Mouse (Mus musculus): Measurements from ENCODE around the gene H2-D1. TPM values are rescaled to one million over a fixed set of nuclear protein-coding genes. Genes with fewer than 3 reads are reported as not detected.
A peak's percentile ranks its signal among the peaks of the same experiment; 100 is the strongest.

H2-D1 gene
- polyA plus RNA-seq (2016; fragmentation: Nextera tagmentation; extraction: Ambion mirVana) = 20.8 and 21.5 TPM in 2 replicates

- ATAC-seq (ENCODE audit: insufficient number of reproducible peaks, insufficient read depth, low FRiP score, low TSS enrichment) = peak; percentile 86
- no peaks in the 10 kb centered on the region; the same call in 1 of the 2 replicates for H3K4me1 ChIP-seq
- H3K27me3 ChIP-seq = peaks cover 50% of the 10 kb centered on the region
- H3K4me2 ChIP-seq (replicated peaks) = peak within 1 kb of the TSS; percentile 99
- H3K9me3 ChIP-seq = no peaks in the 10 kb centered on the region
- no peak within 1 kb of the TSS for H3K27ac ChIP-seq
- under 1% methylated on average over 73 of the region's 73 CpGs for WGBS
- H3K9ac ChIP-seq = peak within 1 kb of the TSS; percentile 59
- H3K4me3 ChIP-seq = peak within 1 kb of the TSS; percentile 61
- H3K36me3 ChIP-seq = no peaks in the 10 kb centered on the region
Observed at GRCm38 (mm10) chr17:35262664-35263522, at the start of gene H2-D1. TSS of gene H2-D1 (plus strand) at chr17:35262730.

DNA sequence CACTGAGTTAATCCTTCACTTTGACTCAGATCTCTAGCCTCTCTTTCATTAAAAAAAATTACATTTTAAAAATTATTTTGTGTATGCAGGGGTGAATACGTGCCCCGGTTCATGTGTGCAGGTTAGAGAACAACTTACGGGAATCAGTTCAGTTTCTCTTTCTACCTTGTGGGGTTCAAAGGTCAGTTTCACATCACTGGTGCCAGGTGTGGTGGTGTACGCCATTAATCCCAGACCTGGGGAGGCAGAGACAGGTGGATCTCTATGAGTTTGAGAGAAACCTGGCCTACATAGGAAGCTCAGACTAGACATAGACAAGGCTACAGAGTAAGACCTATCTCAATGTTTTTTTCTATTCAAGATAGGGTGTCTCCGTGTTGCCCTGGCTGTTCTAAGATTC lies 49.5 kb upstream of the H2-D1 start:
- H3K36me3 ChIP-seq = no peaks in the 10 kb centered on the region
- WGBS = 91% methylated on average over 5 of the region's 5 CpGs

DNA sequence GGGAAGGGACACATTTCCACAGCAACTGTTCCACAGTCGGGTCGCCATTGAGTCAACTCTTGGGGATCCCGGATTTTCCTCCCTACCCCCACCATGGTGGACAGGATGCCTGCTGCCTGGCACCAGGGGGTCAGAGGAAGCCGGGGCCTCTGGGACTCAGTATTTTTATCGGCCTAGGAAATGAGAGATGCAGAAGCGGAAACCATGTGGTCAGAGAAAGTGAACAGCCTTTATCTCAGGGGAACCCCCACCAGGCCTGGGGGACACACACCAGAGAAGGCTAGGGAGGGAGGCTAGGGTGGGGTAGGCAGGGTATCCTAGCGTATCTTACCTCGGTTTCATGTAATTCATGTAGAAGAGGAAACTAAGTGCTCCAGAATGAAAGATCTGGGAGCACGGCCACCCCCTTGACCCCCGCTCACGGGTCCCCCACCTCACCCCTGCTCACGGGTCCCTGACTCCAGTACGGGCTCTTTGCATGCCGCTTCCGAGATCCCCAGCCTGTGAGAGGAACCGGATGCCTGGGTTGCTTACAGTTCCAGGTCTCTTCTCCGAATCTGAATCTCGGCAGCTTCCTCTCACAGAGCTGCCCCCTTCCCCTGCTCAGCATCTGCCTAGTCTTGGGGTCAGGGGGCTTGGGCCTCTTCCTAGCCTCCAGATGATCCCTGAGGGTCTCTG lies 43.9 kb upstream of the H2-D1 start:
- H3K27ac ChIP-seq = 0 out of 2 replicates have a peak overlapping the region, but pooled peaks have one; percentile 6
- H3K4me3 ChIP-seq = no peak overlapping the region
- no peaks in the 10 kb centered on the region for H3K9me3 ChIP-seq
- H3K36me3 ChIP-seq = peaks cover 24% of the 10 kb centered on the region
- H3K27me3 ChIP-seq = no peaks in the 10 kb centered on the region
- 76% methylated on average over 18 of the region's 18 CpGs for WGBS
- H3K9ac ChIP-seq = no peak overlapping the region
- 0 out of 2 replicates have a peak, but pooled peaks cover 3% of the 10 kb centered on the region for H3K4me1 ChIP-seq
- no peak for ATAC-seq (ENCODE audit: insufficient number of reproducible peaks, insufficient read depth, low FRiP score, low TSS enrichment)
- H3K4me2 ChIP-seq (replicated peaks) = no peak overlapping the region

More for the DNA sequence above, 49.5 kb upstream of the H2-D1 start:
- H3K9ac ChIP-seq = no peak overlapping the region
- 0 out of 2 replicates have a peak, but pooled peaks cover 3% of the 10 kb centered on the region for H3K4me1 ChIP-seq
- no peak overlapping the region for H3K4me3 ChIP-seq
- H3K27me3 ChIP-seq = no peaks in the 10 kb centered on the region
- H3K27ac ChIP-seq = no peak overlapping the region
- H3K4me2 ChIP-seq (replicated peaks) = no peak overlapping the region
- no peaks in the 10 kb centered on the region for H3K9me3 ChIP-seq
- ATAC-seq (ENCODE audit: insufficient number of reproducible peaks, insufficient read depth, low FRiP score, low TSS enrichment) = no peak

- Histone ChIP-seq H3K36me3 (peaks cover 25% of the 10 kb centered on the region), H3K9ac (no peak overlapping the region), H3K4me1 (0 out of 2 replicates have a peak, but pooled peaks cover 2% of the 10 kb centered on the region), H3K4me3 (no peak overlapping the region), H3K4me2 (replicated peaks) (no peak overlapping the region), H3K9me3 (no peaks in the 10 kb centered on the region), H3K27ac (no peak overlapping the region), H3K27me3 (no peaks in the 10 kb centered on the region)
- WGBS = 85% methylated on average over 6 of the region's 6 CpGs
- ATAC-seq (ENCODE audit: insufficient number of reproducible peaks, insufficient read depth, low FRiP score, low TSS enrichment) = no peak
Observed at GRCm38 (mm10) chr17:35219601-35220041, 42.9 kb upstream of the H2-D1 start.

GRCm38 (mm10) chr17:35220156-35220952 lies 42.2 kb upstream of the H2-D1 start, which contains the start of gene Gm16181:
TSS of gene Gm16181 (plus strand) at chr17:35220834.
- Histone ChIP-seq H3K27me3 (no peaks in the 10 kb centered on the region), H3K4me1 (no peaks in the 10 kb centered on the region), H3K4me3 (no peak within 1 kb of the TSS), H3K9me3 (no peaks in the 10 kb centered on the region), H3K4me2 (replicated peaks) (no peak within 1 kb of the TSS), H3K9ac (no peak within 1 kb of the TSS), H3K36me3 (peaks cover 31% of the 10 kb centered on the region), H3K27ac (no peak within 1 kb of the TSS)
- ATAC-seq (ENCODE audit: insufficient number of reproducible peaks, insufficient read depth, low FRiP score, low TSS enrichment) = no peak
- WGBS = 82% methylated on average over 28 of the region's 28 CpGs

GRCm38 (mm10) chr17:35222299-35222698 lies 40.2 kb upstream of the H2-D1 start:
- WGBS = 80% methylated on average over 6 of the region's 6 CpGs
- Histone ChIP-seq H3K36me3 (peaks cover 39% of the 10 kb centered on the region), H3K9me3 (no peaks in the 10 kb centered on the region), H3K4me1 (no peaks in the 10 kb centered on the region), H3K9ac (no peak overlapping the region), H3K27me3 (no peaks in the 10 kb centered on the region), H3K4me3 (no peak overlapping the region), H3K27ac (no peak overlapping the region), H3K4me2 (replicated peaks) (no peak overlapping the region)
- ATAC-seq (ENCODE audit: insufficient number of reproducible peaks, insufficient read depth, low FRiP score, low TSS enrichment) = no peak

GRCm38 (mm10) chr17:35224641-35225040 lies 37.9 kb upstream of the H2-D1 start:
- Histone ChIP-seq H3K9ac (no peak overlapping the region), H3K4me1 (no peaks in the 10 kb centered on the region), H3K36me3 (peaks cover 57% of the 10 kb centered on the region), H3K27ac (no peak overlapping the region), H3K4me3 (no peak overlapping the region), H3K27me3 (no peaks in the 10 kb centered on the region), H3K4me2 (replicated peaks) (no peak overlapping the region), H3K9me3 (no peaks in the 10 kb centered on the region)
- no peak for ATAC-seq (ENCODE audit: insufficient number of reproducible peaks, insufficient read depth, low FRiP score, low TSS enrichment)
- WGBS = over 99% methylated on average over 4 of the region's 4 CpGs

- Histone ChIP-seq H3K4me3 (no peak overlapping the region), H3K9ac (no peak overlapping the region)
- whole genome bisulfite sequencing = 93% methylated on average over 5 of the region's 5 CpGs
Observed at GRCm38 (mm10) chr17:35225456-35225855, 37.1 kb upstream of the H2-D1 start.

DNA sequence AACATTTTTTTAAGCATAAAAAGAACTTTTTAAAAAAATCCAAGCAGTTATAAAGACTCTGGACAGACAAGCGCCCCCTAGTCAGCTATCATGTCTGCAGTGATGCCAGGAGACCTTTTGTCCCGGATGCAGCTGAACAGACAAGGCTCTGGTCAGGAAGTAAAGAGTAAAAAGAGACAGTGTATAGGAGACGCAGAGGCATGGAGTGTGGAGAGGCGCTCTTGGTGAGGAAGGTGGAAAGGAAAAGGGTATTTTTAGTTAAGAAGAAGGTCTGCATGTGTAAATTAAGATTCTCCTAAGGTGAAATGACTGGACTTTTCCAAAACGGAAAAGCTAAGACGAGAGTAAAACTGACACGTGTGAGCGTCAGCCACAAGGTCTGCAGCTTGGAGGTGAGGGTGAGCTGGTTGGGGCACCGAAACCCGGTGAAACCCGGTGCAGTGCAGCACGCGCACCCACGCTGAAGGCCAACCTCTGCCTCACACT lies 35.9 kb upstream of the H2-D1 start:
- Histone ChIP-seq H3K9me3 (no peaks in the 10 kb centered on the region), H3K9ac (no peak overlapping the region), H3K4me1 (no peaks in the 10 kb centered on the region), H3K27ac (no peak overlapping the region), H3K36me3 (peaks cover 57% of the 10 kb centered on the region), H3K4me2 (replicated peaks) (no peak overlapping the region), H3K4me3 (no peak overlapping the region), H3K27me3 (no peaks in the 10 kb centered on the region)
- no peak for ATAC-seq (ENCODE audit: insufficient number of reproducible peaks, insufficient read depth, low FRiP score, low TSS enrichment)
- 86% methylated on average over 14 of the region's 14 CpGs for WGBS

More at GRCm38 (mm10) chr17:35225456-35225855, 37.1 kb upstream of the H2-D1 start:
- Histone ChIP-seq H3K4me2 (replicated peaks) (no peak overlapping the region), H3K36me3 (peaks cover 57% of the 10 kb centered on the region), H3K4me1 (no peaks in the 10 kb centered on the region), H3K27me3 (no peaks in the 10 kb centered on the region), H3K27ac (no peak overlapping the region), H3K9me3 (no peaks in the 10 kb centered on the region)
- ATAC-seq (ENCODE audit: insufficient number of reproducible peaks, insufficient read depth, low FRiP score, low TSS enrichment) = no peak

DNA sequence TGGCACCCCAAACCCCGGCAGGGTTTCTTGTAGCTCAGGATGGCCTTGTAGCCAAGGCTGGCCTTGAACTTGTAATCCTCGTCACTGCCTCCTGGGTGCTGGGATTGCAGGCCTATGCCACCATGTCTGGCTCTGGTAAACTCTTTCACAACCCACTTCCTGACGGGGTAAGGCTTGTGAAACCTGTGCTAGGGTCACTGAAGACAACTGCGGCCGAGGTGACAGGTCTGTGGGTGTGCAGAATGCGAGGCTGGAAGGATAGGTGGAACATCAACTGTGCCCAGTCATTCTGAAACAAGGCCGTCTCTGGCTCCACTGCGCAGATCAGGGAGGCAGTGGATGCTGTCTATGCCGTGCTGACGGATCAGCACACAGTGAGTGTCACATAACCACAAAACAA lies 31.5 kb upstream of the H2-D1 start:
- H3K4me3 ChIP-seq = no peak overlapping the region
- no peaks in the 10 kb centered on the region for H3K27me3 ChIP-seq
- 92% methylated on average over 10 of the region's 10 CpGs for WGBS
- no peaks in the 10 kb centered on the region for H3K9me3 ChIP-seq
- H3K4me2 ChIP-seq (replicated peaks) = no peak overlapping the region
- ATAC-seq (ENCODE audit: insufficient number of reproducible peaks, insufficient read depth, low FRiP score, low TSS enrichment) = no peak
- H3K9ac ChIP-seq = no peak overlapping the region
- H3K4me1 ChIP-seq = peaks cover 26% of the 10 kb centered on the region; the same call in 1 of the 2 replicates
- no peak overlapping the region for H3K27ac ChIP-seq
- peaks cover 41% of the 10 kb centered on the region for H3K36me3 ChIP-seq

- 12% methylated on average over 12 of the region's 12 CpGs for WGBS
- peaks cover 32% of the 10 kb centered on the region; the same call in 1 of the 2 replicates for H3K4me1 ChIP-seq
- no peaks in the 10 kb centered on the region for H3K27me3 ChIP-seq
- H3K4me2 ChIP-seq (replicated peaks) = peak overlapping the region; percentile 12; the same call in 1 of the 2 replicates
- peaks cover 40% of the 10 kb centered on the region for H3K36me3 ChIP-seq
- H3K4me3 ChIP-seq = no peak overlapping the region
- 0 out of 2 replicates have a peak overlapping the region, but pooled peaks have one; percentile 36 for H3K27ac ChIP-seq
- no peak for ATAC-seq (ENCODE audit: insufficient number of reproducible peaks, insufficient read depth, low FRiP score, low TSS enrichment)
- no peaks in the 10 kb centered on the region for H3K9me3 ChIP-seq
- no peak overlapping the region for H3K9ac ChIP-seq
Observed at GRCm38 (mm10) chr17:35232043-35232442, 30.5 kb upstream of the H2-D1 start.
